Mouse (Mus musculus) limb, embryonic 11.5 days (tissue): Measurements from ENCODE around the gene Aebp1. TPM values are rescaled to one million over a fixed set of nuclear protein-coding genes. Genes with fewer than 3 reads are reported as not detected.
A peak's percentile ranks its signal among the peaks of the same experiment; 100 is the strongest.

Source experiments
- ATAC-seq: fragments of 200-750 bp; cut with Nextera tagmentation; 2 replicates; pipeline ENCODE4 v1.8.0; 2017; ENCODE audit warnings: low read depth; ENCODE audit not compliant: insufficient number of reproducible peaks, low FRiP score, low TSS enrichment
- DNase-seq: peaks from one replicate; pipeline ENCODE4 v3.0.0-alpha.2; 2015; ENCODE audit warnings: low spot score
- H3K27ac ChIP-seq: fragments of 300-500 bp; sonication (generic); replicated peaks from 2 replicates; pipeline ENCODE4 v1.5.1; 2014; ENCODE audit warnings: low read depth, mild to moderate bottlenecking, low read length
- H3K27me3 ChIP-seq: fragments of 300-500 bp; sonication (generic); 2 replicates; pipeline ENCODE4 v1.6.1; 2014; ENCODE audit warnings: mild to moderate bottlenecking, low read length, mixed read lengths; ENCODE audit not compliant: control insufficient read depth, insufficient read depth
- H3K36me3 ChIP-seq: fragments of 300-500 bp; sonication (generic); 2 replicates; pipeline ENCODE4 v1.6.1; 2014; ENCODE audit warnings: mild to moderate bottlenecking, low read length, moderate library complexity, mixed read lengths; ENCODE audit not compliant: control insufficient read depth, insufficient read depth
- H3K4me1 ChIP-seq: fragments of 300-500 bp; sonication (generic); 2 replicates; pipeline ENCODE4 v1.6.1; 2014; ENCODE audit warnings: low read length, mixed read lengths; ENCODE audit not compliant: control insufficient read depth, insufficient read depth
- H3K4me2 ChIP-seq: fragments of 300-500 bp; sonication (generic); 2 replicates; pipeline ENCODE4 v1.6.1; 2014; ENCODE audit warnings: low read depth, mild to moderate bottlenecking, moderate library complexity; ENCODE audit not compliant: severe bottlenecking
- H3K4me3 ChIP-seq: fragments of 300-500 bp; sonication (generic); 2 replicates; pipeline ENCODE4 v1.5.1; 2014; ENCODE audit warnings: low read depth, low read length
- H3K9ac ChIP-seq: fragments of 300-500 bp; sonication (generic); 2 replicates; pipeline ENCODE4 v1.6.1; 2014; ENCODE audit warnings: mild to moderate bottlenecking, low read length
- H3K9me3 ChIP-seq: fragments of 300-500 bp; sonication (generic); 2 replicates; pipeline ENCODE4 v1.6.1; 2016; ENCODE audit warnings: low read length; ENCODE audit not compliant: control insufficient read depth
- WGBS: fragments of 180-500 bp; shearing (Covaris S2); extraction: QIAGEN DNeasy Blood & Tissue Kit; methylation state at CpG from one replicate; pipeline ENCODE4 v1.1.7; 2014; 5-methylcytosine and 5-hydroxymethylcytosine counted together
- polyA plus RNA-seq: library from polyadenylated mRNA; unstranded; fragments of >200 nt; fragmentation: Nextera tagmentation; extraction: Ambion mirVana; gene quantifications from 2 replicates; pipeline ENCODE4 v1.2.1, GENCODE M21; 2014

Aebp1 gene
- polyA plus RNA-seq, 1 experiment from 2014 or later: 5.3 TPM

DNA sequence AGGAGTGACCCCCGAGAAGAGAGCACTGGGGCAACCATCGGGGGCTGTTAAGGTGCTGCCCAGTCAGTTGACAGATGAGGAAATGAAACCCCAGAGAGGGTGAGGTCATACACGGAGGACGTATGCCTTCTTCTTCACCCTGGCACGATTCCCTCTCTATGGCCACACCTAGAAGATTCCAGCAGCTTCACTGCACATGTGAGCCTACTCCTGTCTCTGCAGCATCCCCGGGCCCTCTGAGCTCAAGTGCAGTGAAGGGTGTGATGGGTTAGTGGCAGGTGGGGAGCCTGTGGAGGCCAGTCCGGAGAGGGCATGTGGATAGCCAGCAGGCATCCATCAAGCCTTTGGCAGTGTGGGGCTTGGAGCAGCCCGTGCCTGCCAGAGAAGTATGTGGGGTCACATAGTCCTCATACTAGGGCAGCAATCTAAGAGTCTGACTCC, 30.4 kb downstream of the Aebp1 start:
- peaks cover 13% of the 10 kb centered on the region for H3K4me1 ChIP-seq
- no peaks in the 10 kb centered on the region for H3K27me3 ChIP-seq
- 48% methylated on average over 8 of the region's 8 CpGs for WGBS
- H3K9ac ChIP-seq: no peak overlapping the region
- no peak overlapping the region for H3K4me3 ChIP-seq
- DNase-seq (no peak), ATAC-seq (no peak)
- no peak overlapping the region for H3K4me2 ChIP-seq
- no peaks in the 10 kb centered on the region for H3K9me3 ChIP-seq
- no peaks in the 10 kb centered on the region for H3K36me3 ChIP-seq
- H3K27ac ChIP-seq: no peak overlapping the region

GRCm38 (mm10) chr11:5892810-5893368, 31.1 kb downstream of the Aebp1 start:
- no peak overlapping the region for H3K4me3 ChIP-seq
- no peaks in the 10 kb centered on the region for H3K27me3 ChIP-seq
- DNase-seq (no peak), ATAC-seq (no peak)
- H3K9me3 ChIP-seq: no peaks in the 10 kb centered on the region
- H3K4me1 ChIP-seq: peaks cover 19% of the 10 kb centered on the region
- no peak overlapping the region for H3K4me2 ChIP-seq
- no peak overlapping the region for H3K9ac ChIP-seq
- 17% methylated on average over 4 of the region's 4 CpGs for WGBS
- H3K27ac ChIP-seq: no peak overlapping the region
- no peaks in the 10 kb centered on the region for H3K36me3 ChIP-seq

DNA sequence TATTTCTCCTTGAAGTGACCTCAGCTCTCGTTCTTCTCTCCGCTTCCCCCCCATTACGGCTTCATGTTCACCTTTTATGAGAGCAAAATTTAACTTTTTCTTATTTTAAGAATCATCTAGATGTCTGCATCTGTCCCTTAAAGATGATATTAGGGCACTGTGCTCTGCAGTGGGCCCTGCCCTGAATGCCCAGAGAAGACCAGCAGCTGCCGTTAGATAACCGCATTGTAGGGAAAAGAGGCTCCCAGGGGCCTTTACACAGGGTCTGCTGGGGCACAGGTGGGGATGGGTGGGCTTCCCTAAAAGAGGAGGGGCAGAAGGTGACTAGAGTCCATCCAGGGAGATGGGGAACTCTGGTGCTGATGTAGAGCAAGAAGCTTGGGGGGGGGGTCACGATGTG, 32.1 kb downstream of the Aebp1 start:
- H3K27me3 ChIP-seq: 0 out of 2 replicates have a peak, but pooled peaks cover under 1% of the 10 kb centered on the region
- WGBS: 69% methylated on average over 6 of the region's 6 CpGs
- H3K9ac ChIP-seq: no peak overlapping the region
- peaks cover 18% of the 10 kb centered on the region for H3K4me1 ChIP-seq
- no peaks in the 10 kb centered on the region for H3K36me3 ChIP-seq
- H3K27ac ChIP-seq: no peak overlapping the region
- H3K9me3 ChIP-seq: no peaks in the 10 kb centered on the region
- H3K4me3 ChIP-seq: no peak overlapping the region
- H3K4me2 ChIP-seq: no peak overlapping the region
- no peak for DNase-seq
- ATAC-seq: no peak

DNA sequence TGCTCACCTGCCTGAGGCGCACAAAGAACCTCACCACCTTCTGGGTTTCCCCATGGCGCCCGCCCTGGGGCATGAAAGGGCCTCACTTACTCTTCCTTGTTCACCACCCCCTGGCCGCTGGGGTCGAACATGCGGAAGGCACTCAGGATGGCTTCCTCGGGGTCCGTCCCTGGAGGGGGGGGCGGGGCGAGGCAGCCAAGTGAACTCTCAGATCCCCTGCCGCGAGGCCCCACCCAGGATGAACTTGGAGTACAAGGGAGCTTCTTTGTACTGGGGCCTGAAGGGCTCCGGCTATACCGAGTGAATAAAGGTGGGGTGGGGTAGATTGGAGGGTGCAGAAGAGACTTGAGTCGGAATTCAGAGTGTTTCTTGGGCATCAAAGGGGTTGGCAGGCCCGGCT, 35.5 kb downstream of the Aebp1 start:
- Histone ChIP-seq H3K9me3 (no peaks in the 10 kb centered on the region), H3K9ac (no peak overlapping the region), H3K36me3 (no peaks in the 10 kb centered on the region), H3K27me3 (peaks cover 10% of the 10 kb centered on the region), H3K27ac (no peak overlapping the region), H3K4me1 (peaks cover 14% of the 10 kb centered on the region), H3K4me3 (no peak overlapping the region), H3K4me2 (no peak overlapping the region)
- ATAC-seq: no peak
- WGBS: 13% methylated on average over 16 of the region's 16 CpGs
- DNase-seq: no peak

- H3K9me3 ChIP-seq: no peaks in the 10 kb centered on the region
- H3K4me2 ChIP-seq: no peak overlapping the region; the same call in 1 of the 2 replicates
- ATAC-seq (no peak), DNase-seq (no peak)
- peak overlapping the region; percentile 27; the same call in 1 of the 2 replicates for H3K9ac ChIP-seq
- no peaks in the 10 kb centered on the region for H3K36me3 ChIP-seq
- no peak overlapping the region for H3K4me3 ChIP-seq
- H3K27ac ChIP-seq: no peak overlapping the region
- peaks cover 15% of the 10 kb centered on the region for H3K4me1 ChIP-seq
- peaks cover 10% of the 10 kb centered on the region for H3K27me3 ChIP-seq
- 8% methylated on average over 10 of the region's 10 CpGs for WGBS
Observed at GRCm38 (mm10) chr11:5897839-5898238, 36.1 kb downstream of the Aebp1 start.

DNA sequence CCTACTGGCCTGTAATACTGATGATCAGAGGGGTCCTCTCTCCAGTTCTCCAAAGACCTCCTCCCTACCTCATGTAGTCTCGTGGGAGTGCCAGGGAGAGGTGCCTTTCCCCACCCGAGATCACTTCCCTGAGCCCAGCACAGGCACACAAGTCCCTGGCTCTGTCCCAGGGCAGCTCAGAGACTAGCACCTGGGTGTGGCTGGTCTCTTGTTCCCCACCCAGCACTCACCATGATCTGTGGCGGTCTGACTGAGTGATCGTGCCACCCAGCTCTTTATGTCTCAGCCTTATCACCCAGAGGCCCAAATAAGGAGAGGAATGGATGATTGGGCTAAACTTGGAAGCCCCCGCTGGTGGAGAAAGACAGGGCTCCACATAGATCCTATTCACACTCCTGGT, 36.8 kb downstream of the Aebp1 start, which contains the start of gene Myl7:
Gene Myl7, minus strand, starts transcription at position 252 of the 400 bp plus-strand sequence.
- no peaks in the 10 kb centered on the region for H3K36me3 ChIP-seq
- DNase-seq (no peak), ATAC-seq (no peak)
- peaks cover 16% of the 10 kb centered on the region for H3K4me1 ChIP-seq
- peaks cover 10% of the 10 kb centered on the region for H3K27me3 ChIP-seq
- H3K4me3 ChIP-seq: no peak within 1 kb of the TSS
- H3K9me3 ChIP-seq: no peaks in the 10 kb centered on the region
- H3K4me2 ChIP-seq: no peak within 1 kb of the TSS; the same call in 1 of the 2 replicates
- 68% methylated on average over 5 of the region's 5 CpGs for WGBS
- H3K9ac ChIP-seq: peak within 1 kb of the TSS; percentile 27; the same call in 1 of the 2 replicates
- no peak within 1 kb of the TSS for H3K27ac ChIP-seq

- H3K4me1 ChIP-seq: peaks cover 14% of the 10 kb centered on the region
- ATAC-seq (no peak), DNase-seq (no peak)
- no peak overlapping the region for H3K27ac ChIP-seq
- H3K9ac ChIP-seq: no peak overlapping the region
- H3K27me3 ChIP-seq: peaks cover 10% of the 10 kb centered on the region
- no peak overlapping the region for H3K4me2 ChIP-seq
- H3K36me3 ChIP-seq: no peaks in the 10 kb centered on the region
- 91% methylated on average over 10 of the region's 10 CpGs for WGBS
- no peak overlapping the region for H3K4me3 ChIP-seq
- H3K9me3 ChIP-seq: no peaks in the 10 kb centered on the region
Observed at GRCm38 (mm10) chr11:5899286-5899685, 37.5 kb downstream of the Aebp1 start.

- peak overlapping the region; percentile 77 for H3K4me2 ChIP-seq
- ATAC-seq (no peak), DNase-seq (no peak)
- 18% methylated on average over 3 of the region's 3 CpGs for WGBS
- no peaks in the 10 kb centered on the region for H3K36me3 ChIP-seq
- H3K27me3 ChIP-seq: peaks cover 10% of the 10 kb centered on the region
- peaks cover 14% of the 10 kb centered on the region for H3K4me1 ChIP-seq
- no peaks in the 10 kb centered on the region for H3K9me3 ChIP-seq
- H3K27ac ChIP-seq: no peak overlapping the region
- H3K4me3 ChIP-seq: peak overlapping the region; percentile 24
- H3K9ac ChIP-seq: peak overlapping the region; percentile 54
Observed at GRCm38 (mm10) chr11:5901320-5901719, 39.6 kb downstream of the Aebp1 start.

- Histone ChIP-seq H3K27ac (no peak overlapping the region), H3K36me3 (no peaks in the 10 kb centered on the region), H3K4me2 (peak overlapping the region; percentile 77), H3K4me3 (peak overlapping the region; percentile 24), H3K9me3 (no peaks in the 10 kb centered on the region), H3K4me1 (peaks cover 14% of the 10 kb centered on the region), H3K27me3 (peaks cover 10% of the 10 kb centered on the region), H3K9ac (peak overlapping the region; percentile 54)
- peak; percentile 83 for DNase-seq
- peak; percentile 49; the same call in 1 of the 2 replicates for ATAC-seq
- under 1% methylated on average over 32 of the region's 32 CpGs for WGBS
Observed at GRCm38 (mm10) chr11:5901950-5902349, 40.2 kb downstream of the Aebp1 start.
